Mouse (Mus musculus) cortical plate, adult 2 months (tissue): ENCODE results near the gene Gm3238.

Experiments used
- CTCF ChIP-seq: fragments of 200-500 bp; IDR thresholded peaks from 2 replicates; pipeline ENCODE4 v1.5.1; 2011; ENCODE audit warnings: mild to moderate bottlenecking, control low read depth, low read length; ENCODE audit not compliant: insufficient read depth; ENCODE audit errors: extremely low read depth
- POLR2A ChIP-seq: fragments of 200-500 bp; IDR thresholded peaks from 2 replicates; pipeline ENCODE4 v1.6.1; 2011; ENCODE audit warnings: mild to moderate bottlenecking, low read length, control low read depth; ENCODE audit not compliant: insufficient read depth; ENCODE audit errors: extremely low read depth

- TF ChIP-seq POLR2A (no peak), CTCF (no peak)
Measured at GRCm38 (mm10) chr10:77804095-77804494, 33.0 kb upstream of the Gm3238 start.
